Mouse (Mus musculus): Measurements from ENCODE around the gene Vamp2. TPM values are rescaled to one million over a fixed set of nuclear protein-coding genes. Genes with fewer than 3 reads are reported as not detected.

The Vamp2 gene
- polyA plus RNA-seq, 1 experiment from 2014 or later = 61.8 TPM

GRCm38 (mm10) chr11:69076572-69076971 lies 11.7 kb upstream of the Vamp2 start:
- Histone ChIP-seq H3K4me2 (replicated peaks) (no peak overlapping the region), H3K9ac (no peak overlapping the region), H3K4me1 (replicated peaks) (peaks cover 10% of the 10 kb centered on the region), H3K27me3 (replicated peaks) (no peaks in the 10 kb centered on the region), H3K36me3 (no peaks in the 10 kb centered on the region), H3K4me3 (replicated peaks) (no peak overlapping the region), H3K9me3 (no peaks in the 10 kb centered on the region), H3K27ac (no peak overlapping the region)
- no peak for ATAC-seq
- WGBS = 76% methylated on average over 5 of the region's 5 CpGs

- Histone ChIP-seq H3K27ac (no peak overlapping the region), H3K4me3 (replicated peaks) (no peak overlapping the region), H3K27me3 (replicated peaks) (no peaks in the 10 kb centered on the region), H3K36me3 (no peaks in the 10 kb centered on the region), H3K9ac (no peak overlapping the region), H3K4me1 (replicated peaks) (peaks cover 4% of the 10 kb centered on the region), H3K4me2 (replicated peaks) (no peak overlapping the region), H3K9me3 (no peaks in the 10 kb centered on the region)
- ATAC-seq = no peak
- whole genome bisulfite sequencing = 71% methylated on average over 9 of the region's 9 CpGs
Measured at GRCm38 (mm10) chr11:69077316-69077715, 11.0 kb upstream of the Vamp2 start.

GRCm38 (mm10) chr11:69078041-69078440 lies 10.2 kb upstream of the Vamp2 start:
- Histone ChIP-seq H3K36me3 (no peaks in the 10 kb centered on the region), H3K4me1 (replicated peaks) (no peaks in the 10 kb centered on the region; the same call in 1 of the 2 replicates), H3K9me3 (no peaks in the 10 kb centered on the region), H3K4me3 (replicated peaks) (no peak overlapping the region), H3K27me3 (replicated peaks) (no peaks in the 10 kb centered on the region), H3K27ac (no peak overlapping the region), H3K4me2 (replicated peaks) (no peak overlapping the region), H3K9ac (no peak overlapping the region)
- no peak for ATAC-seq
- 64% methylated on average over 6 of the region's 6 CpGs for WGBS

- WGBS = 70% methylated on average over 5 of the region's 5 CpGs
- no peaks in the 10 kb centered on the region; the same call in 1 of the 2 replicates for H3K4me1 ChIP-seq (replicated peaks)
- H3K4me2 ChIP-seq (replicated peaks) = no peak overlapping the region
- H3K9ac ChIP-seq = no peak overlapping the region
- H3K9me3 ChIP-seq = no peaks in the 10 kb centered on the region
- no peak overlapping the region for H3K4me3 ChIP-seq (replicated peaks)
- no peak overlapping the region for H3K27ac ChIP-seq
- no peaks in the 10 kb centered on the region for H3K36me3 ChIP-seq
- ATAC-seq = no peak
- no peaks in the 10 kb centered on the region for H3K27me3 ChIP-seq (replicated peaks)
Measured at GRCm38 (mm10) chr11:69078805-69079438, 9.4 kb upstream of the Vamp2 start.

- Histone ChIP-seq H3K4me3 (replicated peaks) (no peak overlapping the region), H3K27me3 (replicated peaks) (no peaks in the 10 kb centered on the region), H3K4me2 (replicated peaks) (no peak overlapping the region), H3K9ac (no peak overlapping the region), H3K36me3 (no peaks in the 10 kb centered on the region), H3K4me1 (replicated peaks) (no peaks in the 10 kb centered on the region), H3K27ac (no peak overlapping the region), H3K9me3 (no peaks in the 10 kb centered on the region)
- ATAC-seq = peak; percentile 60; the same call in 1 of the 2 replicates
- 73% methylated on average over 15 of the region's 15 CpGs for WGBS
Measured at GRCm38 (mm10) chr11:69080102-69080854, 8.0 kb upstream of the Vamp2 start.

GRCm38 (mm10) chr11:69080855-69081222 lies 7.5 kb upstream of the Vamp2 start:
- 89% methylated on average over 8 of the region's 8 CpGs for WGBS
- H3K36me3 ChIP-seq = no peaks in the 10 kb centered on the region
- no peak overlapping the region for H3K27ac ChIP-seq
- no peaks in the 10 kb centered on the region for H3K4me1 ChIP-seq (replicated peaks)
- H3K27me3 ChIP-seq (replicated peaks) = no peaks in the 10 kb centered on the region
- no peak overlapping the region for H3K9ac ChIP-seq
- no peaks in the 10 kb centered on the region for H3K9me3 ChIP-seq
- H3K4me3 ChIP-seq (replicated peaks) = no peak overlapping the region
- H3K4me2 ChIP-seq (replicated peaks) = no peak overlapping the region
- no peak for ATAC-seq

- Histone ChIP-seq H3K4me1 (replicated peaks) (no peaks in the 10 kb centered on the region; the same call in 1 of the 2 replicates), H3K27ac (no peak overlapping the region), H3K4me2 (replicated peaks) (no peak overlapping the region), H3K9me3 (no peaks in the 10 kb centered on the region), H3K4me3 (replicated peaks) (no peak overlapping the region), H3K27me3 (replicated peaks) (no peaks in the 10 kb centered on the region), H3K9ac (no peak overlapping the region), H3K36me3 (no peaks in the 10 kb centered on the region)
- ATAC-seq = no peak
- 71% methylated on average over 7 of the region's 7 CpGs for WGBS
Measured at GRCm38 (mm10) chr11:69081613-69082012, 6.7 kb upstream of the Vamp2 start.

- Histone ChIP-seq H3K36me3 (no peaks in the 10 kb centered on the region), H3K27me3 (replicated peaks) (no peaks in the 10 kb centered on the region), H3K9me3 (no peaks in the 10 kb centered on the region), H3K4me1 (replicated peaks) (peaks cover 22% of the 10 kb centered on the region), H3K9ac (no peak overlapping the region), H3K27ac (no peak overlapping the region), H3K4me2 (replicated peaks) (no peak overlapping the region), H3K4me3 (replicated peaks) (no peak overlapping the region)
- no peak for ATAC-seq
- WGBS = 62% methylated on average over 6 of the region's 6 CpGs
Measured at GRCm38 (mm10) chr11:69085608-69086007, 2.7 kb upstream of the Vamp2 start.

- H3K27ac ChIP-seq = peak overlapping the region; percentile 79
- H3K4me2 ChIP-seq (replicated peaks) = no peak overlapping the region
- no peak overlapping the region for H3K4me3 ChIP-seq (replicated peaks)
- no peaks in the 10 kb centered on the region for H3K9me3 ChIP-seq
- WGBS = 41% methylated on average over 6 of the region's 6 CpGs
- peaks cover 24% of the 10 kb centered on the region for H3K4me1 ChIP-seq (replicated peaks)
- no peaks in the 10 kb centered on the region for H3K27me3 ChIP-seq (replicated peaks)
- no peak for ATAC-seq
- no peaks in the 10 kb centered on the region; the same call in 1 of the 2 replicates for H3K36me3 ChIP-seq
- H3K9ac ChIP-seq = no peak overlapping the region
Measured at GRCm38 (mm10) chr11:69086390-69086789, 1.9 kb upstream of the Vamp2 start.

GRCm38 (mm10) chr11:69087082-69087481 lies 1.2 kb upstream of the Vamp2 start:
- Histone ChIP-seq H3K4me1 (replicated peaks) (peaks cover 28% of the 10 kb centered on the region), H3K27me3 (replicated peaks) (no peaks in the 10 kb centered on the region), H3K4me3 (replicated peaks) (no peak overlapping the region), H3K9me3 (no peaks in the 10 kb centered on the region), H3K36me3 (no peaks in the 10 kb centered on the region; the same call in 1 of the 2 replicates), H3K9ac (no peak overlapping the region; the same call in 1 of the 2 replicates), H3K4me2 (replicated peaks) (no peak overlapping the region), H3K27ac (peak overlapping the region; percentile 79)
- WGBS = 40% methylated on average over 4 of the region's 4 CpGs
- ATAC-seq = peak; percentile 28; the same call in 1 of the 2 replicates

- peak overlapping the region; percentile 85 for H3K4me2 ChIP-seq (replicated peaks)
- peak overlapping the region; percentile 79 for H3K27ac ChIP-seq
- H3K27me3 ChIP-seq (replicated peaks) = no peaks in the 10 kb centered on the region
- ATAC-seq = no peak
- WGBS = 56% methylated on average over 2 of the region's 2 CpGs
- no peaks in the 10 kb centered on the region for H3K9me3 ChIP-seq
- H3K4me1 ChIP-seq (replicated peaks) = peaks cover 28% of the 10 kb centered on the region
- no peak overlapping the region for H3K4me3 ChIP-seq (replicated peaks)
- no peak overlapping the region for H3K9ac ChIP-seq
- H3K36me3 ChIP-seq = peaks cover 2% of the 10 kb centered on the region; the same call in 1 of the 2 replicates
Measured at GRCm38 (mm10) chr11:69087597-69087996, 693 bp upstream of the Vamp2 start.

- WGBS = 9% methylated on average over 25 of the region's 25 CpGs
- Histone ChIP-seq H3K27me3 (replicated peaks) (no peaks in the 10 kb centered on the region), H3K4me3 (replicated peaks) (peak overlapping the region; percentile 99), H3K9ac (peak overlapping the region; percentile 100), H3K4me2 (replicated peaks) (peak overlapping the region; percentile 85), H3K4me1 (replicated peaks) (peaks cover 30% of the 10 kb centered on the region), H3K36me3 (peaks cover 3% of the 10 kb centered on the region; the same call in 1 of the 2 replicates), H3K27ac (peak overlapping the region; percentile 93), H3K9me3 (no peaks in the 10 kb centered on the region)
- ATAC-seq = peak; percentile 42
Measured at GRCm38 (mm10) chr11:69088856-69089615, 746 bp downstream of the Vamp2 start.
